Mouse (Mus musculus): Measurements from ENCODE around the gene Mast3. TPM values are rescaled to one million over a fixed set of nuclear protein-coding genes. Genes with fewer than 3 reads are reported as not detected.
A peak's percentile ranks its signal among the peaks of the same experiment; 100 is the strongest.

The Mast3 gene
- polyA plus RNA-seq, 1 experiment from 2014 or later, result 14.0 TPM

GRCm38 (mm10) chr8:70810962-70811680 lies 6.3 kb upstream of the Mast3 start:
- ATAC-seq (ENCODE audit: low FRiP score, low read depth), result no peak
- Histone ChIP-seq H3K4me2 (replicated peaks) (no peak overlapping the region), H3K4me3 (no peak overlapping the region), H3K36me3 (no peaks in the 10 kb centered on the region), H3K9me3 (no peaks in the 10 kb centered on the region), H3K4me1 (no peaks in the 10 kb centered on the region), H3K27me3 (peaks cover 37% of the 10 kb centered on the region), H3K27ac (no peak overlapping the region), H3K9ac (no peak overlapping the region)
- 70% methylated on average over 20 of the region's 20 CpGs for WGBS

- ATAC-seq (ENCODE audit: low FRiP score, low read depth), result no peak
- no peak overlapping the region for H3K9ac ChIP-seq
- no peak overlapping the region for H3K4me3 ChIP-seq
- H3K36me3 ChIP-seq, result no peaks in the 10 kb centered on the region
- WGBS, result 71% methylated on average over 8 of the region's 8 CpGs
- no peaks in the 10 kb centered on the region for H3K9me3 ChIP-seq
- H3K27me3 ChIP-seq, result peaks cover 36% of the 10 kb centered on the region
- no peak overlapping the region for H3K4me2 ChIP-seq (replicated peaks)
- H3K4me1 ChIP-seq, result peaks cover 5% of the 10 kb centered on the region
- H3K27ac ChIP-seq, result no peak overlapping the region
These were observed 4.3 kb upstream of the Mast3 start for GRCm38 (mm10) chr8:70808955-70809701.

- no peaks in the 10 kb centered on the region for H3K36me3 ChIP-seq
- H3K4me1 ChIP-seq, result peaks cover 12% of the 10 kb centered on the region
- no peak within 1 kb of the TSS for H3K27ac ChIP-seq
- WGBS, result 64% methylated on average over 5 of the region's 5 CpGs
- no peak within 1 kb of the TSS for H3K4me3 ChIP-seq
- no peak within 1 kb of the TSS for H3K9ac ChIP-seq
- peaks cover 37% of the 10 kb centered on the region for H3K27me3 ChIP-seq
- H3K4me2 ChIP-seq (replicated peaks), result no peak within 1 kb of the TSS
- no peak for ATAC-seq (ENCODE audit: low FRiP score, low read depth)
- no peaks in the 10 kb centered on the region for H3K9me3 ChIP-seq
These were observed 3.4 kb upstream of the Mast3 start, which contains the start of gene Il12rb1 for GRCm38 (mm10) chr8:70808239-70808638. TSS of gene Il12rb1 (plus strand) at chr8:70808449.

- Histone ChIP-seq H3K9ac (no peak overlapping the region), H3K36me3 (no peaks in the 10 kb centered on the region), H3K27ac (no peak overlapping the region), H3K9me3 (no peaks in the 10 kb centered on the region), H3K4me2 (replicated peaks) (no peak overlapping the region), H3K4me1 (peaks cover 12% of the 10 kb centered on the region), H3K4me3 (no peak overlapping the region), H3K27me3 (peaks cover 41% of the 10 kb centered on the region)
- 60% methylated on average over 1 of the region's 1 CpGs for WGBS
- no peak for ATAC-seq (ENCODE audit: low FRiP score, low read depth)
These were observed 2.5 kb upstream of the Mast3 start for GRCm38 (mm10) chr8:70807304-70807703.

- no peak overlapping the region for H3K4me2 ChIP-seq (replicated peaks)
- H3K4me3 ChIP-seq, result no peak overlapping the region
- peaks cover 12% of the 10 kb centered on the region for H3K4me1 ChIP-seq
- ATAC-seq (ENCODE audit: low FRiP score, low read depth), result no peak
- no peak overlapping the region for H3K9ac ChIP-seq
- H3K36me3 ChIP-seq, result no peaks in the 10 kb centered on the region
- peaks cover 48% of the 10 kb centered on the region for H3K27me3 ChIP-seq
- 81% methylated on average over 4 of the region's 4 CpGs for WGBS
- no peak overlapping the region for H3K27ac ChIP-seq
- H3K9me3 ChIP-seq, result no peaks in the 10 kb centered on the region
These were observed 1.7 kb upstream of the Mast3 start for GRCm38 (mm10) chr8:70806541-70806940.

- 2% methylated on average over 47 of the region's 47 CpGs for WGBS
These were observed 933 bp downstream of the Mast3 start for GRCm38 (mm10) chr8:70803761-70804480.

GRCm38 (mm10) chr8:70802786-70803510 lies 1.9 kb downstream of the Mast3 start:
- Histone ChIP-seq H3K27me3 (peaks cover 83% of the 10 kb centered on the region), H3K36me3 (no peaks in the 10 kb centered on the region), H3K4me3 (no peak overlapping the region), H3K4me2 (replicated peaks) (no peak overlapping the region), H3K9ac (no peak overlapping the region), H3K9me3 (no peaks in the 10 kb centered on the region), H3K27ac (no peak overlapping the region), H3K4me1 (peaks cover 16% of the 10 kb centered on the region)
- 66% methylated on average over 11 of the region's 11 CpGs for WGBS
- ATAC-seq (ENCODE audit: low FRiP score, low read depth), result no peak

More at GRCm38 (mm10) chr8:70803761-70804480, 933 bp downstream of the Mast3 start:
- H3K27ac ChIP-seq, result no peak overlapping the region
- H3K4me3 ChIP-seq, result peak overlapping the region; percentile 57
- peak overlapping the region; percentile 83 for H3K4me2 ChIP-seq (replicated peaks)
- peaks cover 12% of the 10 kb centered on the region for H3K4me1 ChIP-seq
- no peak for ATAC-seq (ENCODE audit: low FRiP score, low read depth)
- no peaks in the 10 kb centered on the region for H3K36me3 ChIP-seq
- peaks cover 73% of the 10 kb centered on the region for H3K27me3 ChIP-seq
- H3K9me3 ChIP-seq, result no peaks in the 10 kb centered on the region
- H3K9ac ChIP-seq, result peak overlapping the region; percentile 54

- Histone ChIP-seq H3K9me3 (no peaks in the 10 kb centered on the region), H3K9ac (no peak overlapping the region), H3K27ac (no peak overlapping the region), H3K36me3 (no peaks in the 10 kb centered on the region), H3K4me3 (no peak overlapping the region), H3K27me3 (peaks cover 86% of the 10 kb centered on the region), H3K4me1 (peaks cover 21% of the 10 kb centered on the region), H3K4me2 (replicated peaks) (no peak overlapping the region)
- 83% methylated on average over 1 of the region's 1 CpGs for WGBS
- no peak for ATAC-seq (ENCODE audit: low FRiP score, low read depth)
These were observed 3.0 kb downstream of the Mast3 start for GRCm38 (mm10) chr8:70801830-70802229.

- Histone ChIP-seq H3K4me2 (replicated peaks) (no peak overlapping the region), H3K36me3 (no peaks in the 10 kb centered on the region), H3K9me3 (no peaks in the 10 kb centered on the region), H3K27ac (no peak overlapping the region), H3K9ac (no peak overlapping the region), H3K4me3 (no peak overlapping the region), H3K4me1 (peaks cover 27% of the 10 kb centered on the region), H3K27me3 (peaks cover 85% of the 10 kb centered on the region)
- no peak for ATAC-seq (ENCODE audit: low FRiP score, low read depth)
- 28% methylated on average over 15 of the region's 15 CpGs for WGBS
These were observed 3.7 kb downstream of the Mast3 start for GRCm38 (mm10) chr8:70801156-70801555.

- Histone ChIP-seq H3K27me3 (peaks cover 84% of the 10 kb centered on the region), H3K4me3 (no peak overlapping the region), H3K9ac (no peak overlapping the region), H3K36me3 (no peaks in the 10 kb centered on the region), H3K27ac (no peak overlapping the region), H3K9me3 (no peaks in the 10 kb centered on the region), H3K4me2 (replicated peaks) (no peak overlapping the region), H3K4me1 (peaks cover 28% of the 10 kb centered on the region)
- no peak for ATAC-seq (ENCODE audit: low FRiP score, low read depth)
- 54% methylated on average over 10 of the region's 10 CpGs for WGBS
These were observed 4.2 kb downstream of the Mast3 start for GRCm38 (mm10) chr8:70800648-70801047.

GRCm38 (mm10) chr8:70798281-70798680 lies 6.6 kb downstream of the Mast3 start:
- H3K36me3 ChIP-seq, result no peaks in the 10 kb centered on the region
- WGBS, result 14% methylated on average over 15 of the region's 15 CpGs
- no peak overlapping the region for H3K27ac ChIP-seq
- peak overlapping the region; percentile 56 for H3K4me3 ChIP-seq
- H3K4me1 ChIP-seq, result peaks cover 18% of the 10 kb centered on the region
- H3K9ac ChIP-seq, result peak overlapping the region; percentile 60
- H3K27me3 ChIP-seq, result peaks cover 72% of the 10 kb centered on the region
- ATAC-seq (ENCODE audit: low FRiP score, low read depth), result no peak
- H3K9me3 ChIP-seq, result no peaks in the 10 kb centered on the region
- H3K4me2 ChIP-seq (replicated peaks), result peak overlapping the region; percentile 89
